Mouse (Mus musculus) gonadal fat pad, adult 2 months (tissue): Measurements from ENCODE around the gene Tcta. TPM values are rescaled to one million over a fixed set of nuclear protein-coding genes. Genes with fewer than 3 reads are reported as not detected.
"Not testable (repeated sequence)": the region's sequence is repeated elsewhere in the genome, so short reads cannot be mapped to it uniquely, and the experiment has no call there.

Experiments
- DNase-seq: peaks from one replicate; pipeline ENCODE4 v3.0.0-alpha.2; 2012; ENCODE audit warnings: low read depth
- polyA plus RNA-seq: library from polyadenylated mRNA; depleted of rRNA; stranded (reverse); fragments of >200 nt; gene quantifications from 2 replicates; pipeline ENCODE4 v1.2.3, GENCODE M21; 2012; rRNA removed

The Tcta gene
- polyA plus RNA-seq, 1 experiment, result 101 TPM

GRCm38 (mm10) chr9:108271941-108272340 is 34.0 kb downstream of the Tcta start:
- DNase-seq, result no peak

GRCm38 (mm10) chr9:108268701-108269100 is 37.3 kb downstream of the Tcta start:
- not testable (repeated sequence) for DNase-seq

- DNase-seq, result no peak
These were observed 38.3 kb downstream of the Tcta start for GRCm38 (mm10) chr9:108267691-108268090.

- no peak for DNase-seq
These were observed 39.6 kb downstream of the Tcta start for GRCm38 (mm10) chr9:108266261-108266935.

- DNase-seq, result no peak
These were observed 41.6 kb downstream of the Tcta start for GRCm38 (mm10) chr9:108264191-108264921.

- DNase-seq, result no peak
These were observed 42.2 kb downstream of the Tcta start, which contains the start of gene Dag1 for GRCm38 (mm10) chr9:108263690-108264190. Dag1 (minus strand) TSS chr9:108263958.

- DNase-seq, result no peak
These were observed 42.8 kb downstream of the Tcta start for GRCm38 (mm10) chr9:108263131-108263681.

GRCm38 (mm10) chr9:108262494-108263049 is 43.4 kb downstream of the Tcta start:
- no peak for DNase-seq

GRCm38 (mm10) chr9:108261865-108262264 is 44.1 kb downstream of the Tcta start:
- no peak for DNase-seq

GRCm38 (mm10) chr9:108260526-108260925 is 45.4 kb downstream of the Tcta start:
- no peak for DNase-seq

Other genes with a start within 250 kb of the Tcta start
- 0.32 and 0.94 TPM in 2 replicates for gene Mst1, start 225.7 kb downstream of the Tcta start, polyA plus RNA-seq
- 69.5 and 90.7 TPM in 2 replicates for gene Rnf123, start 222.8 kb downstream of the Tcta start, polyA plus RNA-seq
- gene Apeh, start 211.6 kb downstream of the Tcta start, polyA plus RNA-seq, result 94.2 and 118 TPM in 2 replicates
- 1.5 and 1.9 TPM in 2 replicates for gene Bsn, start 115.8 kb downstream of the Tcta start, polyA plus RNA-seq
- gene Dag1, start 42.2 kb downstream of the Tcta start, polyA plus RNA-seq, result 60.0 and 110 TPM in 2 replicates
- 26.4 and 27.3 TPM in 2 replicates for gene Nicn1, start 15.7 kb downstream of the Tcta start, polyA plus RNA-seq
- 37.3 and 45.6 TPM in 2 replicates for gene Amt, start 9.3 kb downstream of the Tcta start, polyA plus RNA-seq
- gene Rhoa, start within 50 bp of the Tcta start, polyA plus RNA-seq, result 151 and 208 TPM in 2 replicates
- 823 and 905 TPM in 2 replicates for gene Gpx1, start 32.7 kb upstream of the Tcta start, polyA plus RNA-seq
- gene Usp4, start 41.7 kb upstream of the Tcta start, polyA plus RNA-seq, result 66.8 and 69.5 TPM in 2 replicates
- 0.25 and 0.34 TPM in 2 replicates for gene 1700102P08Rik, start 86.6 kb upstream of the Tcta start, polyA plus RNA-seq
- 0.04 and 0.16 TPM in 2 replicates for gene Ccdc36, start 122.3 kb upstream of the Tcta start, polyA plus RNA-seq
- not detected in 2 replicates for gene BC048562, start 130.3 kb upstream of the Tcta start, polyA plus RNA-seq
- gene Ccdc71, start 154.4 kb upstream of the Tcta start, polyA plus RNA-seq, result 21.5 and 23.2 TPM in 2 replicates
- 56.8 and 58.8 TPM in 2 replicates for gene Klhdc8b, start 155.4 kb upstream of the Tcta start, polyA plus RNA-seq
- 174 and 220 TPM in 2 replicates for gene Lamb2, start 173.6 kb upstream of the Tcta start, polyA plus RNA-seq
- 150 and 161 TPM in 2 replicates for gene Usp19, start 184.4 kb upstream of the Tcta start, polyA plus RNA-seq
- 248 and 249 TPM in 2 replicates for gene Qars, start 201.5 kb upstream of the Tcta start, polyA plus RNA-seq
- gene Qrich1, start 210.6 kb upstream of the Tcta start, polyA plus RNA-seq, result 92.2 and 108 TPM in 2 replicates